Mouse (Mus musculus) thymus, postnatal 10 days (tissue): Measurements from ENCODE around the gene Nell2.
"Not testable (repeated sequence)": the region's sequence is repeated elsewhere in the genome, so short reads cannot be mapped to it uniquely, and the experiment has no call there.

Experiments used
- DNase-seq, 2 experiments: peaks; one replicate each; pipeline ENCODE4 v3.0.0; 2021; ENCODE audit warnings: low spot score in 2 of 2

Nell2 gene

DNA sequence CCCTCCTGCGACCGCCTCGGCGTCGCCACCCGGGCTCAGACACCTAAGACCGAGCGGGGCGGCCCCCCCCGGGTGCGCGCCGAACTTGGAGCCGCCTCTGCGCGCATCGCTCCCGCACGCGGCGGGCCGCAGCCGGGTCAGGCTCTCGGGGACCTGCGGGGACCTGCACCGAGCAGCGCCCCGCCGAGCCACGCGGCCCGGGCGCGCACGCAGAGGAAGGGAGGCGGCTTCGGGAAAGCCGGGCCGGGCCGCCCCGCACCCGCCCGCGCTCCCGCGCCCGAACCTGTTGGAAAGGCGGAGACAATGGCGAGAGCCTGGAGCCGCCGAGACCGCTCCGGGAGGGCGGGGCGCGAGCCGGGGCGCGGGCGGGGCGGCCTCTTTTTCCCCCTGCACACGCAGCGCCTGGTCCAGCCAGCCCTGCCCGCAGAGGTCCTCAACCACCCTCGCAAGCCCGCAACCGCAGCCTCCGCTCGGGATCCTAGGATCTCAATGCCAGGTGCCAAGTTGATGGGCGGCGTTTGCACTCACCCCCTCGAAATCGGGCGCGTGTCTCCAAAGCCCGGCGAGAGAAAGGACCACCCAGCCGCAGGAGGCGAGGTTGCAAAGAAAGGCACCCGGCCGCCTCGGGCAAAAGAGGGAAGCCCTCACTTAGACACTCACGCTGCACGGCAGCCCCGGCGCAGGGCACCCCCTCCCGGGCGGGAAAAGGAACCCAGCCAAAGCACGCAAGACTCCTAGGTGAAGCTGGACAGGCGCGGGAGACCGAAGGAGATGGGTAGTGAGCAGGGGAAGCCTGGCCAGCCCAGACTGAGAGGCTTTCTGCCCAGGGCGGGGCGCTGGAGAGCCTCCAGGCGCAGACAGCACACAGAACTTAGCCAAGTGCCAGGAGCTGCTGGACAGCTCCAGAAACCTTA, at the start of gene Nell2:
Gene Nell2 (minus strand): TSS at position 612 of the 914 bp plus-strand sequence.
- DNase-seq: peak in 1 of 2 experiments; percentile 3

- peak in 1 of 2 experiments; percentile 53 for DNase-seq
These were observed 46.3 kb upstream of the Nell2 start for GRCm38 (mm10) chr15:95574661-95575060.

GRCm38 (mm10) chr15:95569606-95570005, 41.2 kb upstream of the Nell2 start:
- DNase-seq: no peak

DNA sequence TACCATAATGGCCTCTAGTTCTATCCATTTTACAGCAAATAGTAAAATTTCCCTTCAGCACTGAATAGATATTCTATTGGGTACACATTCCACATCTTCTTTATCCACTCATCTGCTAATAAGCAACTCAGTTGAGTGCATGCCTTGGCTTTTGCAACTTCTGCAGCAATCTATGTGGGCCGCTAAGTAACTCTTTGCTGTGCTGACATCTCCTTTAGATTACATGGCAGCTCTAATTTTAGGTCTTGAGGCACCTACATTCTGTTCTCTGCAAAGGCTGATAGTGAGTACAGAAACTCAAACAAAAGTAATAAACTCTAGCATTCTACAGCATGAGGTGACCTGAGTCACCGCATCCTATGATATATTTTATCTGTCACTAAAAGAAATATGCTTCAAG, 36.8 kb upstream of the Nell2 start:
- DNase-seq: no peak

GRCm38 (mm10) chr15:95561303-95561702, 32.9 kb upstream of the Nell2 start:
- DNase-seq: no peak

DNA sequence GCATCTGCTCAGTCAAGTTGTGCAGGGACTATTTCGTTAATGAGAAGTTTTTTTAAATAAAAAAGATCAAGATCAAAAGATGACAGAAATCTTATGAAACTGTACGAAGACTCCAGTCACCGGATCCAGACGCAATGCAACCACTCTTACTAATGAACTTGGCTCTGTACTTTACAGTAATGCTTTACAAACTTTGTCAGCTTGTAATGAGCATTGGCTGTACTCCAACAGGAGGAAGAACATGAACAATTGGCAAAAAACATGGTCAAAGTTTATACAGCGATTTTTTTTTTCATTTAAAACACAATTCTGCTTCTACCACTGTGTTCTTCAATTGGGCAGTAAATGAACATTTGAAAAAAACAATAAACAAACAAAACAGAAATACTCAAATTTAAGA, 21.7 kb upstream of the Nell2 start:
- no peak for DNase-seq

DNA sequence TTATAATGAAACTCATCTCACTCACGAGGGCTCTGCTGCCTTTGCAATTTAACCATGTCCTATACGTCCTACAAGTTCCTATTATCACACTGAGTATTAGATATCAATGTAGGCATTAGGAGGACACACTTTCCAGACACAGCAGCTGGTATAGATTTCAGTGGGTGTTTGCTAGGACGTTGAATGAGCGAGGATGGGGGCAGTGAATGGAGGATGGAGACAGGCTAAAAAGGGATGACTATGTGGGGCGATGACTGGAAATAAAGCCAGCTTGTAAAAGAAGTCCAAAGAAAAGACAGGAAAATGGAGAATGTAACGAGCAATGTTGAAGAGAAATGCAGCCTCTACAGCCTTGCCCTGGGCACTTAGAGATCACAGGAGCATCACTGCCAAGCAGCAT, 14.3 kb upstream of the Nell2 start:
- DNase-seq: no peak

GRCm38 (mm10) chr15:95536724-95537123, 8.4 kb upstream of the Nell2 start:
- DNase-seq: no peak

DNA sequence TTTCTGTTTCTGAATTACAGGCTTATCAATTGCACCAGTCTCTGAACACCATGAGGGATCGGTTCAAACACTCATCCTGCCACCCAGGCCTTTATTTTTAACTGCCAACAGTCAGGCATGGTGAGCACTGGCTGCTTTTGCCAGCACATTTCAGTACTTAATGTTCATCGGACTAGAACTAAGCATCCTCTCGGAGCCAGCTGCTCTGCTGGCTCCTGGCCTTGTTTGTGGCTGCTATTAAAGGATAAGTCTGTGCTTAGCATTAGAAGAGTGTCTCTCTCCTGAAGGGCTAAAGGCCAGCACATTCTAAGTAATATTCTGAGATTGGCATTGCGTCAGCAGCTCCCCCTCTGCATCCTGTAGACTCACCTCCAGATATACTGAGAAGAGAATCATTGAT, 7.9 kb upstream of the Nell2 start:
- DNase-seq: no peak

DNA sequence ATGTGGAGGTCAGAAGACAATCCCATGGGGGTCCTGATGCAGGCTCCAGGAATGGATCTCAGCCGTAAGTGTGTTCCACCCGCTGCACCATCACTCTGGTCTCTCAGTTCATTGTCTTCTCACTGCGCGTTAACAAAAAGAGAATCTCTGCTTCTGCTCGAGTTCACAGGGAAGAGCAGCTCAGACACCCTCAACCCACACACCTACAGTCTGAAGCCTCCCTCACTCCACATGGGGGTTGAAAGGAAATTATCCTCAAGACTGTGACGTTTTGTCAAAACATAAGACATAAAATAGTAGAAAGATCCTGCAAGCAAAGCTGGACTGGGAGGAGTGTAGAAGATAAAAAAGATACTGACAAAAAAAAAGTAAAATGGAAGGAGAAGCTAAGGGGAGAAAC, 6.3 kb upstream of the Nell2 start:
- no peak for DNase-seq

GRCm38 (mm10) chr15:95527461-95527947, 855 bp downstream of the Nell2 start:
- no peak for DNase-seq

DNA sequence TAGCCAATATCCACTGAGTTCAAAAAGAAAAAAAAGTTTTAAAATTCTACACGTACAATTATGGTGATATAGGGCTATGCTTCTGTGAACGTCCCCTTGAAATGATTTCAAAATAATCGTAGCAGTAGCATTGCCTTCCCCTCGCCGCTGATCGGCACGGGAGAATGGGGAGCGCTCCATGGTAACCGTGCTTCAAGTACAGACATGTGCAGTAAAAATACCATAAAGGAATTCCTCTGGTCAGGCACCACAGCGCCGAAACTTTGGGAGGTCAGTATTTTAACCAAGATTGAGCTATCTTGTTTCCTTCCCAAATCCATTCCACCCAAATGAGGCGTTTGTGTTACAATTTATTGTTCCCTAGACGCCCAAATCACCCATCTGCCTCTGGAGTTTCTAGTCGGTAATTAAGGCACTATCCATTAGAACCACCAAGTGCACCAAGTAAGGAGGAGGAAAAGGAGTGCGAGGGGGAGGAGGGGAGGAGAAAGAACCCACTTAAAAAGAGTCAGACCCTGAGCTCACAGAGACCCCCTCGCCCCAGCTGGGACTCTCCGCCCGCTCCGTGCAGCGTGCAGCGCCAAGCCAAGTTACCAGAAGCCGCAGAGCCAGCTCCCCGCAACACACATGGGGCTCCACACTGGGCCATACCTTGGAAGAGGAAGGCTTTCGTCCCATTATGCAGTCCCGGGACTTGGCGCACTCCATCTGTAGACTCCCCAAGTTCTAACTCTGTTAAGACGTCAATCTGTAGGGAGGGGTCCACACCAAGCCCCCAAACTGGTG, 1.5 kb downstream of the Nell2 start:
- DNase-seq: no peak

DNA sequence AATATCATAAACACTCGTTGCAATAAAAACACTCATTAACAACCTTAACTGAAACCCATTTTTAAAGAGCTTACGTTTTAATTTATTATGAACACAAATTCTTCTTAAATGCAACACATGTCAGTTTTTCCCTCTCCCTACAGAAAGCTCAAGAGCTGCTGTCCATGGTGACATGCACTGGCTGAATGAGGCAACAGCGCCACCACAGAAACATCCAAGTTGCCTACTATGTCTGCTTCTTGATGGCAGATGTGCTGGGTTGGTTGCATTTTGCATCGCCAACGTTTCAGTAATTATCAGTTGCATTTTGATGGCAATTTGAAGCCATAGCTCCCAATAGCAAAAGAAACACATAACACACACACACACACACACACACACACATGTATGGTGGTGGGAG, 2.4 kb downstream of the Nell2 start:
- no peak for DNase-seq

DNA sequence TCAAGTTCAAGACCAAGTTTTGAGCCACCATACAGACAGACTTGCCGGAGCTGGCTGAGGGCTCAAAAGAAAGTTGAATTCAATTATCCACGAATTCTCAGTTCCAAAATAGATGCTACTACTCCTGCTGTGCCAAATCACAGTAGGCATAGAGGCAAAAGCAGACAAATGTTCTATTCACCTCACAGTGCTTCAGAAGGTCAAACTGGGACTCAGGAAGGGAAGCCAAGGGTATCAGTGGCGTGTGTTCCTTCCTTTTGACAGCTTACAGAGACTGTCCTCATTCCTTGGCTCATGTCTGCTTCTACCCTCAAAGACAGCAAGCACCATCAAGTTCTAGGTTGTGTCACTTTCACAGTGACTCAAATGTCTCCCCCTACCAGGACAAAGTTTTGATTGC, 10.2 kb downstream of the Nell2 start:
- DNase-seq: no peak

DNA sequence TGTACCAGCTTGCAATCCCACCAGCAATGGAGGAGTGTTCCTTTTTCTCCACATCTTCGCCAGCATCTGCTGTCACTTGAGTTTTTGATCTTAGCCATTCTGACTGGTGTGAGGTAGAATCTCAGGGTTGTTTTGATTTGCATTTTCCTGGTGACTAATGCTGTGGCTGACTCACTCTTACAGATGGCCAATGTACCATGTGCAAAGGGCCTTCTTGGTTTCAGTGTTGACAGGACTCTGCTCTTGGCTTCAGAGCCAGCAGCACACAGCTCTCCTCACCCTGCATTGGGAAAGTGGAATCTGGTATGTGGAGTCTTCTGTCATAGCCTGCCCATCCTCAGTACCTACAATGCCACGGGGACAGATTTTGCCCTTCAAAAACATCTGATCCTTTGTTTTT, 15.1 kb downstream of the Nell2 start:
- DNase-seq: not testable (repeated sequence)

- DNase-seq: no peak
These were observed 32.7 kb downstream of the Nell2 start for GRCm38 (mm10) chr15:95495666-95496065.

DNA sequence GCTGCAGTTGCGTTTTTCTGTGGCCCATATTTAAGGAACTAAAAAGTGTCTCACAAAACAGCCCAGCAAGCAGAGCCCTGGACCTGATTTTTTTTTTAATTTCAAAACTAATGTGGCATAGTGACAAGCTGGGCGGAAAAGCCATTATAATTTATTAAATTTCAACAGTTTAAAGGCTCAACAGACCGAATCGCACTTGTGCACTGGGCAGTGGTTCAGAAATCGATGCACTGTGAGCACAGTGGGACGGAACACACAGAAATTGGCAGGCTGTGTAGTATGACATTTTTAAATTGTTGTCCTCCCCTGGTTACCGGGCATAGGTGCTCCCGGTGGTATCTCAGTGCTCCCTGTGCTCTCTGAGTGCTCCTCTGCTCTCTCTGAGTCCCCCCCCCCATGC, 33.2 kb downstream of the Nell2 start:
- no peak for DNase-seq

GRCm38 (mm10) chr15:95492201-95492600, 36.2 kb downstream of the Nell2 start:
- DNase-seq: no peak

DNA sequence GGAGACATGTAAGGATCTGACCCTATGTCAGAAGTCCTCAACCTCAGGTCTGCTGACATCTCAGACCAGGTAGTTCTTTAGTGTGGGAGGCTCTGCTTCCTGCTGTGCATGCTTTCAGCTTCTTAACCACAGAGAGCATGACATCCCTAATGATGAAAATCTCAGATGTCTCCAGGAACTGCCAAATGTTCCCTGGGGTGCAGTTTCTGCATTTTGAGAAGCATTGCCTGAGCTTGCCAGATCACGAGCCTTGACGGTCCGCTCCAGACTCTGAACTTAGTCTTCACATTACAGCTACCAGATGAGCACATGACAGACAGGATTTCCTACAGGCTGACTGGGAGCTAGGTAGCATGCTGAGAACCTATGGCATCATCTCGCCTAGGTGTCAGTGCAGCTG, 39.2 kb downstream of the Nell2 start:
- no peak for DNase-seq

GRCm38 (mm10) chr15:95487961-95488360, 40.4 kb downstream of the Nell2 start:
- no peak for DNase-seq

- no peak for DNase-seq
These were observed 46.4 kb downstream of the Nell2 start for GRCm38 (mm10) chr15:95482002-95482401.

DNA sequence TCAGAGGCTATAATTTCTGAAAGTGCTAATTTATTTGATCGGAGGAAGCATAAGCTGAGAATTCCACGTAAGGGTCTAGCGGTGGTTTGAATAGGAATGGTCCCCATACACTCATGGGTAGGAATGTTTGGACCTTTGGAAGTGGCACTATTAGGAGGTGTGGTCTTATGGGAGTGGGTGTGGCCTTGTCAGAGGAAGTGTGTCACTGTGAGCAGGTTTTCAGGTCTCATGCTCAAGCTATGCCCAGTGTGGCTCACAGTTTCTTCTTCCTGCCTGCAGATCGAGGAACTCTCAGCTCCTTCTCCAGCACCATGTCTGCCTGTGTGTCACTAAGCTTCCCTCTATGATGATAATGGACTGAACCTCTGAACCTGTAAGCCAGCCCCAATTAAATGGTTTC, 46.8 kb downstream of the Nell2 start:
- DNase-seq: no peak

DNA sequence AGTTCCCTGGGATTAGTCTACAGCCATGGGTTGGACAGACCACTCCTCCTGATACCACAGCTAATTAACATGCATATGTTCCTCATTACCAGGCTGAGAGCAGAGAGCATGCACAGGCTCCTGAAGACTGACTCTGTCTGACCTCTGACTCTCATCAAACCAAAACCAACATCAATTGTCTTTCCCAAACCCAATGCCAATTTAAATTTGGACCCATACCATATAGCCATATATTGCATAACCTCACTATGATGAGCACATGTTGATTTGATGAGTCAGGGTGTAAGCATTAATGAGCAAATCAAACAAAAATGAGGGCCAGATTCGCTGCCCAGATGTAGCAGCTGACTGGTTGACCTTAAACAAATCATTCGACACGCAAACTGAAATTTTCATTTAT, 51.9 kb downstream of the Nell2 start:
- no peak for DNase-seq
